Mouse (Mus musculus) small intestine, adult 2 months (tissue): ENCODE measurements at regions not wholly inside any gene's neighbourhood (a gene's known extent, or its start where the extent isn't known, plus 50 kb on each side); places are given as distances from the start of the nearest gene placed in this dataset.

ENCODE experiments used
- CTCF ChIP-seq: fragments of 200-500 bp; IDR thresholded peaks from 2 replicates; pipeline ENCODE4 v1.5.1; 2012; ENCODE audit warnings: low read depth, mild to moderate bottlenecking, control low read depth, inconsistent platforms, low read length, moderate library complexity, mixed read lengths; ENCODE audit not compliant: insufficient replicate concordance, insufficient read length; ENCODE audit errors: extremely low read depth
- POLR2A ChIP-seq: fragments of 200-500 bp; IDR thresholded peaks from 2 replicates; pipeline ENCODE4 v1.6.1; 2012; ENCODE audit warnings: low read depth, mild to moderate bottlenecking, control low read depth, inconsistent platforms, low read length, moderate library complexity

- TF ChIP-seq CTCF (no peak), POLR2A (no peak)
These were observed 2233.4 kb downstream of the 4930444P10Rik start for GRCm38 (mm10) chr1:13859723-13860122.
